Mouse (Mus musculus): ENCODE results near the gene Rps6ka2.

- TF ChIP-seq CTCF (IDR thresholded peaks at IDR 0.05; ENCODE audit: low read depth) = no peak
- TF ChIP-seq EP300 (optimal IDR thresholded peaks at IDR 0.05) = no peak
Observed at GRCm38 (mm10) chr17:7284297-7284910, 114.5 kb downstream of the Rps6ka2 start.
